Mouse (Mus musculus) neural tube, embryonic 11.5 days (tissue): ENCODE data around the gene Ankfn1. TPM values are rescaled to one million over a fixed set of nuclear protein-coding genes. Genes with fewer than 3 reads are reported as not detected.

Source experiments
- ATAC-seq: fragments of 200-750 bp; cut with Nextera tagmentation; 2 replicates; pipeline ENCODE4 v1.8.0; 2017; ENCODE audit warnings: moderate number of reproducible peaks, mild to moderate bottlenecking, moderate TSS enrichment, moderate library complexity; ENCODE audit not compliant: insufficient read depth, low FRiP score, low TSS enrichment
- DNase-seq: peaks from one replicate; pipeline ENCODE4 v3.0.0-alpha.2; 2015; ENCODE audit warnings: low spot score
- H3K27ac ChIP-seq: fragments of 300-500 bp; sonication (generic); 2 replicates; pipeline ENCODE4 v1.5.1; 2014; ENCODE audit warnings: low read depth, mild to moderate bottlenecking, low read length
- H3K27me3 ChIP-seq: fragments of 300-500 bp; sonication (generic); 2 replicates; pipeline ENCODE4 v1.6.1; 2014; ENCODE audit warnings: mild to moderate bottlenecking, low read length, mixed read lengths; ENCODE audit not compliant: control insufficient read depth, insufficient read depth
- H3K36me3 ChIP-seq: fragments of 300-500 bp; sonication (generic); 2 replicates; pipeline ENCODE4 v1.6.1; 2014; ENCODE audit warnings: mild to moderate bottlenecking, low read length, moderate library complexity, mixed read lengths; ENCODE audit not compliant: control insufficient read depth, insufficient read depth
- H3K4me1 ChIP-seq: fragments of 300-500 bp; sonication (generic); 2 replicates; pipeline ENCODE4 v1.6.1; 2014; ENCODE audit warnings: low read length, mixed read lengths; ENCODE audit not compliant: control insufficient read depth, insufficient read depth
- H3K4me2 ChIP-seq: fragments of 300-500 bp; sonication (generic); 2 replicates; pipeline ENCODE4 v1.6.1; 2014; ENCODE audit warnings: low read depth, mild to moderate bottlenecking, moderate library complexity
- H3K4me3 ChIP-seq: fragments of 300-500 bp; sonication (generic); 2 replicates; pipeline ENCODE4 v1.5.1; 2014; ENCODE audit warnings: low read depth, low read length
- H3K9ac ChIP-seq: fragments of 300-500 bp; sonication (generic); 2 replicates; pipeline ENCODE4 v1.6.1; 2014; ENCODE audit warnings: mild to moderate bottlenecking, low read length
- H3K9me3 ChIP-seq: fragments of 300-500 bp; sonication (generic); 2 replicates; pipeline ENCODE4 v1.6.1; 2016; ENCODE audit warnings: low read length; ENCODE audit not compliant: control insufficient read depth
- WGBS: fragments of 180-500 bp; shearing (Covaris S2); extraction: QIAGEN DNeasy Blood & Tissue Kit; methylation state at CpG from one replicate; pipeline ENCODE4 v1.1.7; 2014; 5-methylcytosine and 5-hydroxymethylcytosine counted together
- polyA plus RNA-seq: library from polyadenylated mRNA; unstranded; fragments of >200 nt; fragmentation: Nextera tagmentation; extraction: Ambion mirVana; gene quantifications from 2 replicates; pipeline ENCODE4 v1.2.1, GENCODE M21; 2014

Gene Ankfn1
- polyA plus RNA-seq, 1 experiment from 2014 or later = 0.62 TPM

DNA sequence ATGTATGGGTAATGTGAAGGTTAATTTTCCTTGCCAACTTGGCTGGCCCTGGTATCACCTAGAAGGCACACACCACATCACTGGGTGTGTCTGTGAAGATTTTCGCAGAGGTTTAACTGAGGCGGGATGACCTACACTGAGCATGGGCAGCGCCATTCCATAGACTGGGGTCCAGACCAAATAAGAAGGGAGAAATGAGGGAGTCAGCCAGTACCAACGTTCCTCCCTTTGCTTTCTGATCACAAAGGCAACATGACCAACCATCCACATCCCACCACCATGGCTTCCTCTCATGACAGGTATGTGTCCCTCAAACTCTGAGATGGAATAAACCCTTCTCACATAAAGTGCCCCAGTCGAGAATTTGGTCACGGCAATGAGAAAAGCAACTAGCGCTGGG lies 68.9 kb downstream of the Ankfn1 start:
- DNase-seq (no peak), ATAC-seq (no peak)
- Histone ChIP-seq H3K36me3 (no peaks in the 10 kb centered on the region), H3K4me2 (no peak overlapping the region), H3K27ac (no peak overlapping the region), H3K9ac (no peak overlapping the region), H3K4me1 (no peaks in the 10 kb centered on the region), H3K9me3 (no peaks in the 10 kb centered on the region), H3K4me3 (no peak overlapping the region), H3K27me3 (no peaks in the 10 kb centered on the region)
- WGBS = 89% methylated on average over 7 of the region's 7 CpGs

DNA sequence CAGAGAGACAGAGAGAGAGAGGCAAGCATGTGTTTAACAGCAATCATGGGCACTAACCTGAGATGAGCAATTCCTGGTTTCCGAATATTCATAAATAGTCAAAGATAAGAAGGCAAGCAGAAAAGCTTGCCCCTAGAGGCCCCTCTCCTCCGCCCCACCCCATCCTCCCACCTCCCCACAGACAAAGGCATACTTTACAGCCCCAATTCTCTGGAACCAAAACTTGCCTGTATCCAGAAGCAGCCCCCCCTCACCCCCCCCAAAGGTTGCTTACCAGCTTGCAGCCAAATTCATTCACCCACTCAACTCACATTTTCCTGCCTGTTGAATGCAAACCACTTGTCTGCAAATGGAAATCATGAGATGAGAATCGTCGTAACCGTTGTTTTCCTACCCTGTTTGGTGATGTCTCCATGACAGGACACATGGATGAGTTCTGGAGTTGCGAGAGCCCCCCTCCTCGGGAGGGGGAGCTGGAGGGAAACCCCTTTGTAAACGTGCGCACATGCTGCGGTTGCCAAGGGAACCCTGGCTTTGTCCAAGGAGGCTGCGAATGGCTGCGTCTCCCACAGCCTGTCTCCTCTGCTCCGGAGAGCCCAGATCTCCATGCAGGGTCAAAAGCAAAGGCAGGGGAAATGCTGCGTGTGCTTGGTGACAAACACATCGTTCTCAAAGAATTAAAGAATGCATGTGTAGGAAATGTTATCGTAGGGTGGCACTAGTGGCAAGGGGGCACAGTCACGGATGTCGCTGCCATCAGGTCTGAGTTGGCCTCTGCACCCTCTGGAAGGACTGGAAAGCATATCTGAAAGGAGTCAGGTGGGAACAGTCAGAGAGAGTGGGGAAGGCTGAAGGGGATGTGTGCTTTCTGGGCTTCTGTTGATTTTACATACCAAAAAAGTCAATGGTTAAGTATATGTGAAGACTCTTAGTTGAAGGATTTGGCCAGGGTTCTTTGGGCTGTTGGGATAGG lies 80.7 kb downstream of the Ankfn1 start:
- Histone ChIP-seq H3K27ac (no peak overlapping the region), H3K4me1 (no peaks in the 10 kb centered on the region), H3K9ac (no peak overlapping the region; the same call in 1 of the 2 replicates), H3K4me2 (peak overlapping the region; percentile 26), H3K36me3 (no peaks in the 10 kb centered on the region), H3K9me3 (no peaks in the 10 kb centered on the region), H3K27me3 (no peaks in the 10 kb centered on the region), H3K4me3 (no peak overlapping the region)
- DNase-seq (peak; percentile 68), ATAC-seq (peak; percentile 86)
- 40% methylated on average over 18 of the region's 18 CpGs for WGBS

DNA sequence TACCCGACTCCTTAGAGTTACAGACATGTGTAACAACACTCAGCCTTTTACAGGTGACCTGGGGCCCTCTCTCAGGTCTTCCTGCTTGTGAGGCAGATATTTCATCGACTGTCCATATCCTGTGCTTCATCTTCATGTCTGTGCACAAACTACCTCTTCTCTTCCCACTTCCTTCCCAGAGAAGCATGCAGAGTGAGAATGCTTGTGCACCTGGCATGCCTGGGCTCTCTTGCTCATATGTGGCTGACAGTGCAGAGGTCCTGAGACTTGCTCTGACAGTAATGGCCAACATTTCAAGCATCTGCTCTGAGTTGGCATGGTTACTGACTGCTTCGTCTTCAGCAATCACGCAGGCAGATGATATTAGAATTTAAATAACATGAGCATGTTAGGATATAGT lies 83.8 kb downstream of the Ankfn1 start:
- WGBS = 84% methylated on average over 4 of the region's 4 CpGs
- no peak overlapping the region for H3K4me2 ChIP-seq
- DNase-seq (no peak), ATAC-seq (no peak)
- no peaks in the 10 kb centered on the region for H3K36me3 ChIP-seq
- H3K27me3 ChIP-seq = no peaks in the 10 kb centered on the region
- no peak overlapping the region for H3K27ac ChIP-seq
- H3K9me3 ChIP-seq = no peaks in the 10 kb centered on the region
- no peak overlapping the region for H3K4me3 ChIP-seq
- no peaks in the 10 kb centered on the region for H3K4me1 ChIP-seq
- no peak overlapping the region for H3K9ac ChIP-seq

DNA sequence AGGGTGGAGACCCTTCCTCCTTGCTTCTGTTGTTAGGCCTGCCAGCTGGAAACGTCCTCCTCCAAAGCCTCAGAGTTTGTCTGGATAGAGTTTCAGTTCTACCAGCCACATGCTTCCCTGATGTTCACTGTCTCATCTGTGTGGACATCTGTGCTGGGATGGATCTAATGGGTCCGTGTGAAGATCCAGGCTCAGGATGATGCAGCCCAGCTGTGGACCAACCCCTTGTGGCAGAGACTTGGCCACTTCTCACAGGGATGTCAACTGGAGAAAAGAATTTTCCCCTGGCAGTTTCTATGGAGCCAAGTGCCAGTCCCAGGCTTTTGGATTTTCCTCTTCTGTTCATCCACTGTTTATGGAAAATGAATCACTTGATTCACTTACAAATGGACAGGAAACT lies 100.5 kb downstream of the Ankfn1 start:
- no peak for ATAC-seq
- no peaks in the 10 kb centered on the region for H3K4me1 ChIP-seq
- no peak overlapping the region for H3K9ac ChIP-seq
- no peaks in the 10 kb centered on the region for H3K9me3 ChIP-seq
- H3K27ac ChIP-seq = no peak overlapping the region
- H3K4me3 ChIP-seq = no peak overlapping the region
- H3K36me3 ChIP-seq = no peaks in the 10 kb centered on the region
- WGBS = 62% methylated on average over 2 of the region's 2 CpGs
- H3K27me3 ChIP-seq = no peaks in the 10 kb centered on the region
- no peak for DNase-seq
- H3K4me2 ChIP-seq = no peak overlapping the region

DNA sequence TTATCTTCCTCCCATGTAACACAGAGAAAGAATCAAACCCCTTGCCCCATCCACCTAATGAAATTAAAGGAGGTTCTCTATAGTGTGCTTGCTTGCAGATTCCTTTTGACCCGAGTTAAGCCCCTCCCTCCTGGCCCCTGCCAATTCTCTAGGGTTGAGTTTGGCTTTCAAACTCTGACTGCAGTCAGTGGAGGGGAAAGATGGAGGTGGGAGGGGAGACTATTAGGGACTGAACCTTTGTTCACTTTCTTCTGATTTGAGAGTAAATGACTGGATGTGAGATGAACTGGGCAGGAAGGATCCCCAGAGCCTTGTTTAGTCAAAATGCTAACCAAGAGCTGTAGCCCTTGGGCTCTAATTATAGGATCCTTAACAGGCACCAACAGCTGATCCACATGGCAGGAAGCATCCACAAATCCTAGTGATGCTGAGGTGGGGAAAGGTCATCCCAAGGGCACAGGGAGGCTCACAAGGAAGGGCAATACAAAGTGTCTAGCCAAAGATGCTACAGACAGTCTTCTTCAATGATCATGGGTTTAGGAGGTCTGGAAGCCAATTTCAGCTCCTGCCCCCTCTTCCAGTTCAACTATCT lies 103.4 kb downstream of the Ankfn1 start:
- Histone ChIP-seq H3K4me2 (no peak overlapping the region), H3K4me1 (no peaks in the 10 kb centered on the region), H3K27me3 (no peaks in the 10 kb centered on the region), H3K27ac (no peak overlapping the region), H3K9ac (no peak overlapping the region), H3K36me3 (no peaks in the 10 kb centered on the region), H3K4me3 (no peak overlapping the region), H3K9me3 (no peaks in the 10 kb centered on the region)
- DNase-seq (peak; percentile 24), ATAC-seq (no peak)
- WGBS = 27% methylated on average over 1 of the region's 1 CpGs

DNA sequence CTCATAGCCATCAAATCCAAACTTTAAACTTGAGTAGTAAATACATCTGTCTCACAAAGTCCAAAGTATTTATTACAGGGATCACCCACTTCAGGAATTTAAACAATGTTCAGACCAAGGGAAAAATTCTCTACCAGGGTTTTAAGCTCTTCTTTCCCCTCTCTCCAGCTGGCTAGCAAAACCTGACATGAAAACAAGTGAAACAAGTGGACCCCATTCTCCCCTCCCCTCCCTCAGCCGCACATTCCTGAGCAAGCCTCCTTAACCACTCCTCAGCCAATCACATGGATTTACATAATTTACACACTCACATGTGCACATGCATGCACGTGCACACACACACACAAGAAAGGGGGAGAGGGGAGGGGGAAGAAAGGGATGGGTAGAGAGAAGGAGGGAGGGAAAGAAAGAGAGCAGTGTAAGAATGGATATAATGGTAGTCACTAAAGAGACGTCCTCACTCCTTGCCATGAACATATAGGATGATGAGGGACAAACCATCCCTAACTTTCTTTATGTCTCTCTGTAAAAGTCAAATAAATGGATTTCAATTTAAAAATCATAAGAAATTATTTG lies 104.9 kb downstream of the Ankfn1 start:
- DNase-seq (no peak), ATAC-seq (no peak)
- Histone ChIP-seq H3K27me3 (no peaks in the 10 kb centered on the region), H3K9me3 (no peaks in the 10 kb centered on the region), H3K4me2 (no peak overlapping the region), H3K27ac (no peak overlapping the region), H3K36me3 (no peaks in the 10 kb centered on the region), H3K9ac (no peak overlapping the region), H3K4me1 (no peaks in the 10 kb centered on the region), H3K4me3 (no peak overlapping the region)
- 76% methylated on average over 3 of the region's 3 CpGs for WGBS

DNA sequence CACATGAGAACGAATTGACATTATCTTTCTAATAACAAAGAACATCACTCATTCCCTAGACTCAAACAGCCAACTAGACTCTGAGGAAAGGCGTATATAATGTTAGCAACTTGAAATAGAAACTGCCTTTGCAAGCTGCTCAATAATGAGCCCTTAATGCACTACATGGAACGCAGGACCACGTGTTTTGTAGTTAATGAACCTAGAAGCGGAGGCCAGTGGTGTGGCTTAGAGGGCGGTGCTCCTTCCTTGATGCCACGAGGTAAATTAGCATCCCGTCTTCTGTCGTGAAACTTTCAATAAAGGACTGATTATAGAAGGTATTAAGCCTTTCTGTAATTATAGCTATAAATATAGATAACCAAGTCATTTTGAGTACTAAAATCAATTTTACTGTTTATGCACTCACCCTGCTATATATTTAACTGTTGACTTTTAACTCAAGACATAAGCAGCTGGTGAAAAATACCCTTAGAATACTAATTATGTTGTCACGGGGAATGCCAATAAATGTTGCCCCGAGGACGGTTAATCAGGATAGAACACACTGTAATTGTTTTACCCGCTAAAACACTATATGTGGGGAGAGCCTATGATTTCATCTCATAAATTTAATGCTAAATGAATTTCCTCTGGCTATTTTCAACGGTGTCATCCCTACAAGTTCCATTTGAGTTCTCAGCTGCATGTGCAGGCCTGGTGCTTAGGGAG lies 112.1 kb downstream of the Ankfn1 start:
- 79% methylated on average over 14 of the region's 14 CpGs for WGBS
- ATAC-seq = no peak

DNA sequence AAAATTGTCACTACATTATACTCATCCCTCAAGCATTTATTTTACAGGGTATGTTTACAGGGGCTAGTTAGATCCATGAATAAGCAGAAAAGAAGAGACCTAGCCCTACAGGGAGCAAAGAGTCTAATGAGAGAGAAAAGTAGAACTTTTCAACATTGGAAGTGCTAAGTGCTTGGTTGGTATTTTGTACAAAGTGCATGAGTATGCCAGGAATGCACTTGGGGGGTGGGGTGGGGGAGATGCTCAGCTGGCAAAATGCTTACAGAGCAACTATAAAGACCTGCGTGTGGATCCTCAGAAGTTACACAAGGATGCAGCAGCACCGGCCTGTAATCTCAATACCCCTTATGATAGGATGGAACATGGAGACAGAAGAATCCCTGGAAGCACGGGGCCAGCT lies 118.4 kb downstream of the Ankfn1 start:
- H3K4me3 ChIP-seq = no peak overlapping the region
- H3K27ac ChIP-seq = no peak overlapping the region
- no peaks in the 10 kb centered on the region for H3K27me3 ChIP-seq
- no peaks in the 10 kb centered on the region for H3K4me1 ChIP-seq
- DNase-seq (no peak), ATAC-seq (no peak)
- H3K9ac ChIP-seq = no peak overlapping the region
- no peak overlapping the region for H3K4me2 ChIP-seq
- 79% methylated on average over 3 of the region's 3 CpGs for WGBS
- H3K9me3 ChIP-seq = no peaks in the 10 kb centered on the region
- H3K36me3 ChIP-seq = no peaks in the 10 kb centered on the region

More for the DNA sequence above, 112.1 kb downstream of the Ankfn1 start:
- Histone ChIP-seq H3K36me3 (no peaks in the 10 kb centered on the region), H3K27ac (no peak overlapping the region), H3K4me3 (no peak overlapping the region), H3K4me1 (no peaks in the 10 kb centered on the region), H3K4me2 (no peak overlapping the region), H3K9ac (no peak overlapping the region), H3K9me3 (no peaks in the 10 kb centered on the region), H3K27me3 (no peaks in the 10 kb centered on the region)
- DNase-seq = no peak
